In the genomic region with DNA sequence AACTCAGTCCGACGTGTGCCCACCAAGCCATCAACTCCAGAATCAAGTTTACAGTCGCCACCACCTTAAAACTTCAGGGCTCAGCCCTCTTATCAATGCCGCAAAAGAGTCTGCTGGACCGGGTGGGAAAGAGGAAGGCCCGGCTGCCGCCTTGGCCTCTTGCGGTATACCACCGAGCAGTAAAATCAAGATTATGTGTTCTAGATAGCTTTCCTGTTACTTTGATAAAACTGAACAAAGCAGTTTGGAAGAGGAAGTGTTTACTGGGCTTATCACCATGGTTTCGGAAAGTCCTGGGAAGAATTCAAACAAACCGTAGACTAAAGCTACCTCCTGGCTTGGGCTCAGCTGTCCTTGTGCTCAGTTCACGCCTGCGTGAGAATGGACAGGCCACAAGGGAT, we compare ENCODE assay signal across 8 mouse cellular contexts. TPM values are rescaled to one million over a fixed set of nuclear protein-coding genes. Genes with fewer than 3 reads are reported as not detected.
DNase-seq lines count a peak whose midpoint lies in the region; ATAC-seq and TF ChIP-seq lines count a peak whose summit lies in the region.

No protein-coding gene starts in this region.

- peak overlapping the region; percentile 55 for H3K9ac ChIP-seq in embryonic facial prominence, embryonic 15.5 days
- H3K9ac ChIP-seq in intestine, postnatal 0 days (ENCODE audit: low read depth, low read length): peak overlapping the region; percentile 64

- under 1% methylated on average over 13 of the region's 13 CpGs for WGBS in embryonic facial prominence, embryonic 15.5 days
- WGBS in intestine, postnatal 0 days: 1% methylated on average over 13 of the region's 13 CpGs

- H3K27ac ChIP-seq in embryonic facial prominence, embryonic 15.5 days (replicated peaks): peak overlapping the region; percentile 80
- peak overlapping the region; percentile 89 for H3K27ac ChIP-seq in intestine, postnatal 0 days (ENCODE audit: low read depth, low read length)

- H3K27me3 ChIP-seq in embryonic facial prominence, embryonic 15.5 days: no peaks in the 10 kb centered on the region
- no peaks in the 10 kb centered on the region for H3K27me3 ChIP-seq in intestine, postnatal 0 days (replicated peaks; ENCODE audit: control insufficient read depth, insufficient read depth, low read length)

- H3K4me1 ChIP-seq in embryonic facial prominence, embryonic 15.5 days: peaks cover 22% of the 10 kb centered on the region
- 0 out of 2 replicates have a peak, but pooled peaks cover 5% of the 10 kb centered on the region for H3K4me1 ChIP-seq in intestine, postnatal 0 days (replicated peaks; ENCODE audit: control insufficient read depth, insufficient read depth, low read length)

- H3K4me3 ChIP-seq in embryonic facial prominence, embryonic 15.5 days (replicated peaks): peak overlapping the region; percentile 84
- H3K4me3 ChIP-seq in intestine, postnatal 0 days (ENCODE audit: low read depth, low read length): peak overlapping the region; percentile 67

- H3K36me3 ChIP-seq in embryonic facial prominence, embryonic 15.5 days: no peaks in the 10 kb centered on the region
- H3K36me3 ChIP-seq in intestine, postnatal 0 days (ENCODE audit: control insufficient read depth, insufficient read depth): no peaks in the 10 kb centered on the region

- peak; percentile 31 for DNase-seq in cerebellum, adult 11-12 months
- no peak for DNase-seq in cerebellum, postnatal 25 days
- DNase-seq in 3T3-L1 (ENCODE audit: low read depth, low spot score): peak; percentile 33
- no peak for DNase-seq in right cerebral cortex, postnatal 25 days

- peak overlapping the region; percentile 52 for H3K4me2 ChIP-seq in embryonic facial prominence, embryonic 15.5 days (replicated peaks)
- H3K4me2 ChIP-seq in intestine, postnatal 0 days (replicated peaks; ENCODE audit: low read depth): peak overlapping the region; percentile 74

- no peak for ATAC-seq in embryonic facial prominence, embryonic 15.5 days (ENCODE audit: insufficient number of reproducible peaks, low FRiP score, low TSS enrichment, low read depth)
- ATAC-seq in intestine, postnatal 0 days: no peak
- peak; percentile 4; the same call in 1 of the 2 replicates for ATAC-seq in monocyte, adult 5-6 weeks (replicated peaks; ENCODE audit: insufficient number of reproducible peaks, low FRiP score, low TSS enrichment, poor library complexity, severe bottlenecking)
- ATAC-seq in activated CD4-positive, CD25-positive, alpha-beta regulatory T cell, adult 4 months: no peak

- no peak for TF ChIP-seq CTCF in intestine, postnatal 0 days (IDR thresholded peaks at IDR 0.05; ENCODE audit: low read depth)

- no peaks in the 10 kb centered on the region for H3K9me3 ChIP-seq in embryonic facial prominence, embryonic 15.5 days (replicated peaks)
- H3K9me3 ChIP-seq in intestine, postnatal 0 days (ENCODE audit: control insufficient read depth): no peaks in the 10 kb centered on the region

RNA-seq across cellular contexts. Expression of a gene that starts 0.8 kb away (rescaled TPM):
- 21.3 and 22.9 TPM in 2 replicates for polyA plus RNA-seq in embryonic facial prominence, embryonic 15.5 days (2015; fragmentation: Nextera tagmentation; extraction: Ambion mirVana)
- 8.5 TPM in 2 replicates for polyA plus RNA-seq in intestine, postnatal 0 days (2015; fragmentation: Nextera tagmentation; extraction: Ambion mirVana)
- 8.4 to 16.8 TPM (median 14.3 TPM) in 3 replicates for total RNA-seq in monocyte, adult 5-6 weeks (2017)
- 1 to 10 TPM; 6.5 to 8.9 TPM for polyA plus RNA-seq in activated CD4-positive, CD25-positive, alpha-beta regulatory T cell, adult 4 months (2017; shearing (Covaris generic))

RNA-seq across cellular contexts. Expression of a gene that starts 5.4 kb away (rescaled TPM):
- polyA plus RNA-seq in embryonic facial prominence, embryonic 15.5 days (2015; fragmentation: Nextera tagmentation; extraction: Ambion mirVana): 31.5 and 33.8 TPM in 2 replicates
- 11.4 and 13.7 TPM in 2 replicates for polyA plus RNA-seq in intestine, postnatal 0 days (2015; fragmentation: Nextera tagmentation; extraction: Ambion mirVana)
- total RNA-seq in monocyte, adult 5-6 weeks (2017): 18.7 to 27.2 TPM (median 21.9 TPM) in 3 replicates
- polyA plus RNA-seq in activated CD4-positive, CD25-positive, alpha-beta regulatory T cell, adult 4 months (2017; shearing (Covaris generic)): 10 to 100 TPM; 39.7 to 56.8 TPM

RNA-seq across cellular contexts. Expression of a gene that starts 31.8 kb away (rescaled TPM):
- 55.1 and 59.0 TPM in 2 replicates for polyA plus RNA-seq in embryonic facial prominence, embryonic 15.5 days (2015; fragmentation: Nextera tagmentation; extraction: Ambion mirVana)
- polyA plus RNA-seq in intestine, postnatal 0 days (2015; fragmentation: Nextera tagmentation; extraction: Ambion mirVana): 121 and 133 TPM in 2 replicates
- 1.6 to 6.3 TPM (median 5.0 TPM) in 3 replicates for total RNA-seq in monocyte, adult 5-6 weeks (2017)
- 10 to 100 TPM; 16.1 to 26.4 TPM for polyA plus RNA-seq in activated CD4-positive, CD25-positive, alpha-beta regulatory T cell, adult 4 months (2017; shearing (Covaris generic))

Comparison
In these comparisons a context has a peak if more than half of its experiments do, and no peak if none do; other contexts are left out.
1. DNase-seq: peak in cerebellum, adult 11-12 months (single experiment) and 3T3-L1 (single experiment); none in cerebellum, postnatal 25 days (0 of 2) and right cerebral cortex, postnatal 25 days (single experiment).